Mouse (Mus musculus): ENCODE measurements at regions not wholly inside any gene's neighbourhood (a gene's known extent, or its start where the extent isn't known, plus 50 kb on each side); places are given as distances from the start of the nearest gene placed in this dataset.

- DNase-seq (ENCODE audit: low read depth) = no peak
Observed at GRCm38 (mm10) chr7:129772540-129773331, 181.1 kb downstream of the Wdr11 start.

- DNase-seq (ENCODE audit: low read depth) = no peak
Observed at GRCm38 (mm10) chr7:129774261-129774861, 182.7 kb downstream of the Wdr11 start.

GRCm38 (mm10) chr7:129775189-129775588, 183.5 kb downstream of the Wdr11 start:
- no peak for DNase-seq (ENCODE audit: low read depth)

- DNase-seq (ENCODE audit: low read depth) = no peak
Observed at GRCm38 (mm10) chr7:129778842-129779421, 187.3 kb downstream of the Wdr11 start.

GRCm38 (mm10) chr7:129779939-129780338, 188.3 kb downstream of the Wdr11 start:
- no peak for DNase-seq (ENCODE audit: low read depth)

GRCm38 (mm10) chr7:129781756-129782155, 190.1 kb downstream of the Wdr11 start:
- DNase-seq (ENCODE audit: low read depth) = no peak

GRCm38 (mm10) chr7:129784966-129785365, 193.3 kb downstream of the Wdr11 start:
- DNase-seq (ENCODE audit: low read depth) = no peak

- no peak for DNase-seq (ENCODE audit: low read depth)
Observed at GRCm38 (mm10) chr7:129787011-129787410, 195.3 kb downstream of the Wdr11 start.

GRCm38 (mm10) chr7:129787736-129788135, 196.1 kb downstream of the Wdr11 start:
- no peak for DNase-seq (ENCODE audit: low read depth)

- no peak for DNase-seq (ENCODE audit: low read depth)
Observed at GRCm38 (mm10) chr7:129789461-129789860, 197.8 kb downstream of the Wdr11 start.

- DNase-seq (ENCODE audit: low read depth) = no peak
Observed at GRCm38 (mm10) chr7:129790590-129791449, 199.2 kb downstream of the Wdr11 start.

- no peak for DNase-seq (ENCODE audit: low read depth)
Observed at GRCm38 (mm10) chr7:129791450-129791820, 199.8 kb downstream of the Wdr11 start.

- DNase-seq (ENCODE audit: low read depth) = no peak
Observed at GRCm38 (mm10) chr7:129793733-129794132, 202.1 kb downstream of the Wdr11 start.

- DNase-seq (ENCODE audit: low read depth) = no peak
Observed at GRCm38 (mm10) chr7:129794276-129794675, 202.6 kb downstream of the Wdr11 start.

- no peak for DNase-seq (ENCODE audit: low read depth)
Observed at GRCm38 (mm10) chr7:129798525-129798924, 206.9 kb downstream of the Wdr11 start.

GRCm38 (mm10) chr7:129800461-129800867, 208.8 kb downstream of the Wdr11 start:
- DNase-seq (ENCODE audit: low read depth) = no peak

- DNase-seq (ENCODE audit: low read depth) = no peak
Observed at GRCm38 (mm10) chr7:129801431-129801847, 209.8 kb downstream of the Wdr11 start.

GRCm38 (mm10) chr7:129802168-129802567, 210.5 kb downstream of the Wdr11 start:
- DNase-seq (ENCODE audit: low read depth) = no peak

GRCm38 (mm10) chr7:129805340-129805739, 213.7 kb downstream of the Wdr11 start:
- no peak for DNase-seq (ENCODE audit: low read depth)

- DNase-seq (ENCODE audit: low read depth) = peak; percentile 76
Observed at GRCm38 (mm10) chr7:129810141-129810540, 218.5 kb downstream of the Wdr11 start.

- DNase-seq (ENCODE audit: low read depth) = no peak
Observed at GRCm38 (mm10) chr7:129810565-129810964, 218.9 kb downstream of the Wdr11 start.

- DNase-seq (ENCODE audit: low read depth) = no peak
Observed at GRCm38 (mm10) chr7:129814149-129814860, 222.6 kb downstream of the Wdr11 start.
